ENCODE assay signal across 16 mouse cellular contexts in the genomic region with DNA sequence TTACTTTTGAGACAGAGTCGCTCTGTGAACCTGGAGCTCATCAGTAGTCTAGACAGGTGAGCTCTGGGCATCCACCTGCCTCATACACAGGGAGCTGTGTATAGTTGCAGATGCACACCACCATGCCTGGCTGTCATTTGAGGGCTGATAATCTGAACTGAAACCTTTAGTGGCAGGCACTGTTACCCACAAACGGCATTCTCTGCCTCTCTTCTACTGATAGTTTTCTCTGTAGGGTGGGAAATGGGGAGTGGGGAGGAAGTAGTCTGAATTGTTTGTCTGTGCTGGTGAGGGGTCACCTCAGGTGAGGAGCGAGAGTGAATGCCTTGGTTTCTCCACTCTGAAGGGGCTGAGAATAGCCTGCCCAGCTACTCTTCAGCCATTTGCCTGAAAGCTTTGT. TPM values are rescaled to one million over a fixed set of nuclear protein-coding genes. Genes with fewer than 3 reads are reported as not detected.
"Had no signal": no experiment of that assay in that cellular context is flagged by ENCODE, and none has a peak within 500 bp of the region (broad histone marks: within the 10 kb centered on the region; RNA-seq: fewer than 3 reads in every experiment).

No protein-coding gene starts in this region.

- H3K4me2 ChIP-seq: neural tube, embryonic 15.5 days; stomach, embryonic 15.5 days had no signal

- H3K9me3 ChIP-seq: neural tube, embryonic 15.5 days; stomach, embryonic 15.5 days had no signal

- H3K27ac ChIP-seq: neural tube, embryonic 15.5 days; stomach, embryonic 15.5 days; stomach, postnatal 0 days had no signal

- H3K9ac ChIP-seq: neural tube, embryonic 15.5 days; stomach, embryonic 15.5 days had no signal

- DNase-seq: retina, postnatal 1 day; right cerebral cortex, postnatal 14 days; right cerebral cortex, postnatal 25 days; right cerebral cortex, postnatal 4 days; spleen, adult 18-20 months; thymus, adult 18-20 months; thymus, adult 2 months; thymus, postnatal 14 days; thymus, postnatal 25 days; thymus, postnatal 36 days; thymus, postnatal 4 days had no signal

- H3K4me1 ChIP-seq: neural tube, embryonic 15.5 days; stomach, embryonic 15.5 days had no signal

- H3K4me3 ChIP-seq: neural tube, embryonic 15.5 days; stomach, embryonic 15.5 days had no signal

- H3K27me3 ChIP-seq: neural tube, embryonic 15.5 days; stomach, embryonic 15.5 days had no signal

RNA-seq across cellular contexts. Expression of gene Pjvk, which starts 39.3 kb away (rescaled TPM):
- total RNA-seq: neutrophil, adult 5-6 weeks had no signal
- polyA plus RNA-seq: small intestine, adult 2 months; thymus, adult 2 months had no signal
